ENCODE assay signal across 13 mouse cellular contexts in the genomic region with DNA sequence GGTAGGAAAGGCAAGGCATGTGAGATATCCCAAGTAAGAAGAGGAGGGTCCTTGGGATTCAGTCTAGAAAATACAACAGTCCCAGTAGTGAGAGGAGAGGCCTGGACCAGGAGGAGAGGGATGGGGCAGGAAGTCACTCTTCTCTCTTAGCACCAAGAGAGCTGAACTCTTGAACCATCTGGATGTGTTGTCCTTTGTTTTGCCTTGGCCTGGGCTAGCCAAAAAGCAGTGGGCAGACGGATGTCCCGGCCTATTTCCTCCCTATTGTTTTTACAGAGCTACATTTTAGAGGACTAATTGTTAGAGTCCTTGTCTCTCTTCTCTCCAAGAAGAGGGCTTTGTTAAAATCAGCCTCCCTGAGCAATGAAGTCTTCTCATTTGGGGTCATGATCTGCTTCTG.
DNase-seq lines count a peak whose midpoint lies in the region; ATAC-seq and TF ChIP-seq lines count a peak whose summit lies in the region.
"Had no signal": no experiment of that assay in that cellular context is flagged by ENCODE, and none has a peak within 500 bp of the region (broad histone marks: within the 10 kb centered on the region; RNA-seq: fewer than 3 reads in every experiment).

No protein-coding gene starts in this region.

- DNase-seq in heart, adult 8-10 months (ENCODE audit: low spot score) = peak; percentile 68
- DNase-seq in Muller cell, postnatal 12 days (ENCODE audit: inconsistent ontology term) = peak; percentile 26
- no peak for DNase-seq in heart, postnatal 0 days (ENCODE audit: low spot score)
- DNase-seq in kidney, postnatal 25 days = peak; percentile 32 to 54
- DNase-seq in midbrain, embryonic 10.5 days (ENCODE audit: low spot score) = no peak
- no peak for DNase-seq in testis, postnatal 10 days (ENCODE audit: low spot score)
- DNase-seq: cerebellum, adult 2 months; left cerebral cortex, postnatal 4 days had no signal

- H3K4me2 ChIP-seq in heart, embryonic 11.5 days = no peak overlapping the region
- H3K4me2 ChIP-seq in heart, postnatal 0 days (ENCODE audit: low read depth, low read length) = no peak overlapping the region
- H3K4me2 ChIP-seq in intestine, embryonic 16.5 days (ENCODE audit: low read depth, low read length) = no peak overlapping the region
- H3K4me2 ChIP-seq: hindbrain, embryonic 15.5 days had no signal

- no peak overlapping the region for H3K27ac ChIP-seq in heart, embryonic 11.5 days (ENCODE audit: low read depth, low read length)
- peak overlapping the region; percentile 41 for H3K27ac ChIP-seq in heart, postnatal 0 days (ENCODE audit: low read depth)
- no peak overlapping the region for H3K27ac ChIP-seq in intestine, embryonic 16.5 days (ENCODE audit: low read length)
- H3K27ac ChIP-seq in midbrain, embryonic 10.5 days (replicated peaks) = no peak overlapping the region
- H3K27ac ChIP-seq: forebrain, embryonic 10.5 days; hindbrain, embryonic 15.5 days; liver, embryonic 14.5 days had no signal

- no peak overlapping the region for H3K9ac ChIP-seq in heart, embryonic 11.5 days (ENCODE audit: low read depth, low read length)
- no peak overlapping the region for H3K9ac ChIP-seq in heart, postnatal 0 days (replicated peaks; ENCODE audit: low read depth, low read length)
- H3K9ac ChIP-seq in intestine, embryonic 16.5 days (ENCODE audit: low read depth, low read length) = no peak overlapping the region
- H3K9ac ChIP-seq: hindbrain, embryonic 15.5 days; liver, embryonic 14.5 days had no signal

- no peak for TF ChIP-seq EP300 in heart, postnatal 0 days (IDR thresholded peaks at IDR 0.05; ENCODE audit: low read depth)

- H3K4me3 ChIP-seq in heart, embryonic 11.5 days (ENCODE audit: low read depth, low read length) = no peak overlapping the region
- no peak overlapping the region for H3K4me3 ChIP-seq in heart, postnatal 0 days (ENCODE audit: low read depth, low read length)
- no peak overlapping the region for H3K4me3 ChIP-seq in intestine, embryonic 16.5 days (ENCODE audit: low read length)
- no peak overlapping the region for H3K4me3 ChIP-seq in midbrain, embryonic 10.5 days
- H3K4me3 ChIP-seq: forebrain, embryonic 10.5 days; hindbrain, embryonic 15.5 days had no signal

- H3K36me3 ChIP-seq in heart, embryonic 11.5 days (ENCODE audit: control insufficient read depth, insufficient read depth, low read length) = no peaks in the 10 kb centered on the region
- no peaks in the 10 kb centered on the region for H3K36me3 ChIP-seq in heart, postnatal 0 days (replicated peaks; ENCODE audit: control insufficient read depth, insufficient read depth, low read length)
- no peaks in the 10 kb centered on the region for H3K36me3 ChIP-seq in intestine, embryonic 16.5 days (ENCODE audit: control insufficient read depth, insufficient read depth, low read length)
- no peaks in the 10 kb centered on the region for H3K36me3 ChIP-seq in midbrain, embryonic 10.5 days
- H3K36me3 ChIP-seq: forebrain, embryonic 10.5 days; hindbrain, embryonic 15.5 days had no signal

- no peaks in the 10 kb centered on the region for H3K4me1 ChIP-seq in heart, embryonic 11.5 days (ENCODE audit: control insufficient read depth, insufficient read depth, low read length)
- H3K4me1 ChIP-seq in heart, postnatal 0 days (ENCODE audit: control insufficient read depth, insufficient read depth) = no peaks in the 10 kb centered on the region
- H3K4me1 ChIP-seq in intestine, embryonic 16.5 days (ENCODE audit: control insufficient read depth, insufficient read depth, low read length) = no peaks in the 10 kb centered on the region
- H3K4me1 ChIP-seq in midbrain, embryonic 10.5 days = 0 out of 2 replicates have a peak, but pooled peaks cover 3% of the 10 kb centered on the region
- H3K4me1 ChIP-seq: forebrain, embryonic 10.5 days; hindbrain, embryonic 15.5 days had no signal

- no peaks in the 10 kb centered on the region for H3K27me3 ChIP-seq in heart, embryonic 11.5 days (ENCODE audit: control insufficient read depth, insufficient read depth, low read length)
- no peaks in the 10 kb centered on the region for H3K27me3 ChIP-seq in heart, postnatal 0 days (ENCODE audit: control insufficient read depth, insufficient read depth, low read length)
- no peaks in the 10 kb centered on the region for H3K27me3 ChIP-seq in intestine, embryonic 16.5 days (replicated peaks; ENCODE audit: control insufficient read depth, insufficient read depth, low read length)
- H3K27me3 ChIP-seq in midbrain, embryonic 10.5 days (ENCODE audit: low read depth, poor library complexity, severe bottlenecking) = no peaks in the 10 kb centered on the region
- H3K27me3 ChIP-seq: hindbrain, embryonic 15.5 days had no signal

- 63% methylated on average over 2 of the region's 2 CpGs for WGBS in heart, embryonic 11.5 days (ENCODE audit: insufficient replicate concordance)
- WGBS in heart, postnatal 0 days = 44% methylated on average over 2 of the region's 2 CpGs
- 67% methylated on average over 2 of the region's 2 CpGs for WGBS in intestine, embryonic 16.5 days
- WGBS in midbrain, embryonic 10.5 days = 79% methylated on average over 2 of the region's 2 CpGs

- H3K9me3 ChIP-seq in heart, embryonic 11.5 days (replicated peaks; ENCODE audit: control insufficient read depth, low read length) = no peaks in the 10 kb centered on the region
- no peaks in the 10 kb centered on the region for H3K9me3 ChIP-seq in heart, postnatal 0 days (replicated peaks; ENCODE audit: control insufficient read depth, low read length)
- H3K9me3 ChIP-seq in intestine, embryonic 16.5 days (ENCODE audit: control insufficient read depth, low read length) = no peaks in the 10 kb centered on the region
- no peaks in the 10 kb centered on the region for H3K9me3 ChIP-seq in midbrain, embryonic 10.5 days (replicated peaks)
- H3K9me3 ChIP-seq: forebrain, embryonic 10.5 days; hindbrain, embryonic 15.5 days had no signal

- no peak for TF ChIP-seq CTCF in heart, postnatal 0 days (IDR thresholded peaks at IDR 0.05; ENCODE audit: low read depth)

- no peak for ATAC-seq in heart, embryonic 11.5 days (replicated peaks; ENCODE audit: insufficient number of reproducible peaks, low FRiP score, low TSS enrichment)
- peak; percentile 27; the same call in 1 of the 2 replicates for ATAC-seq in heart, postnatal 0 days (ENCODE audit: insufficient read depth, low read depth)
- ATAC-seq in intestine, embryonic 16.5 days = no peak

Comparison
In these comparisons a context has a peak if more than half of its experiments do, and no peak if none do; other contexts are left out.
1. DNase-seq: peak in heart, adult 8-10 months (single experiment), Muller cell, postnatal 12 days (single experiment) and kidney, postnatal 25 days (2 of 2); none in heart, postnatal 0 days (single experiment), midbrain, embryonic 10.5 days (single experiment) and testis, postnatal 10 days (single experiment).